ENCODE assay signal across 8 mouse cellular contexts in the genomic region with DNA sequence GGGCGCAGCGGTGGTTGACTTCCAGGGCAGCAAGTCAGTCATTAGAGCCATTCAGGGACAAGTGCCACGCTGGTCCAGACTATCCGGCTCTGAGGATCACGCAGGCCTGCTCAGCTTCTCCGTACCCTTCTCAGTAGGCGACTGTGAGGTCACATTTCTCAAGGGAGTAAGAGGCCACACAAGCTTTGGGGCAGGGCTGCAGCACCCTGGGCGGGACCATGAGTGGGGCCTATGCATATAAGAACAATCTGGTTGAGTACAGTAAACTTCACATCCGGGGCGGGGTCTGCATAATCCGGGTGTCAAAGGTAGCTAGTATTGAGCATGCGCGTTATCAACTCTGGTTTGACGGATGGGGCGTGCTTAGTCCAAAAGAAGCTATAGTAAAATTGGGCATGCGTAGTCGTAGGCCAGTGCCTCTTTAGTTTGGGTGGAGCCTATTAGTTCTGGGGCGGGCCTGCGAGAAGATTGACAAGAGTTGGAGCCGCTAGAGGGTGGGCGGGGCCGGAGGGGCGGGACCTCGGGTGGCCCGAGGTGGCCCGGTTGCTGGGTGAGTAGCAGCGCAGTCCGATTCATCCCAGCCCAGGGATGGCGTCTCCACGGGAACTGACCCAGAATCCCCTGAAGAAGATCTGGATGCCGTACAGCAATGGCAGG. TPM values are rescaled to one million over a fixed set of nuclear protein-coding genes. Genes with fewer than 3 reads are reported as not detected.
DNase-seq lines count a peak whose midpoint lies in the region; ATAC-seq lines count a peak whose summit lies in the region.

Gene Pfkfb4, plus strand, starts transcription at position 351 of the 657 bp plus-strand sequence.

- H3K9me3 ChIP-seq in heart, embryonic 13.5 days, result no peaks in the 10 kb centered on the region
- no peaks in the 10 kb centered on the region for H3K9me3 ChIP-seq in liver, embryonic 12.5 days (replicated peaks)
- H3K9me3 ChIP-seq in stomach, embryonic 15.5 days, result no peaks in the 10 kb centered on the region

- peak within 1 kb of the TSS; percentile 88 for H3K4me2 ChIP-seq in heart, embryonic 13.5 days
- peak within 1 kb of the TSS; percentile 91 for H3K4me2 ChIP-seq in liver, embryonic 12.5 days
- peak within 1 kb of the TSS; percentile 83 for H3K4me2 ChIP-seq in stomach, embryonic 15.5 days

- ATAC-seq in heart, embryonic 13.5 days (ENCODE audit: extremely low read depth, insufficient number of reproducible peaks, low FRiP score, low TSS enrichment), result peak; percentile 89
- ATAC-seq in liver, embryonic 12.5 days, result peak; percentile 96
- ATAC-seq in stomach, embryonic 15.5 days (ENCODE audit: insufficient read depth, low FRiP score, low read depth), result peak; percentile 95

- 1% methylated on average over 30 of the region's 31 CpGs for WGBS in heart, embryonic 13.5 days
- 2% methylated on average over 31 of the region's 31 CpGs for whole genome bisulfite sequencing in liver, embryonic 12.5 days (ENCODE audit: insufficient replicate concordance)
- WGBS in stomach, embryonic 15.5 days, result under 1% methylated on average over 31 of the region's 31 CpGs

- peak within 1 kb of the TSS; percentile 62 for H3K4me3 ChIP-seq in brown adipose tissue, adult 24 weeks (ENCODE audit: insufficient read depth, low read depth, low read length)
- peak within 1 kb of the TSS; percentile 64 for H3K4me3 ChIP-seq in heart, embryonic 13.5 days
- peak within 1 kb of the TSS; percentile 65 for H3K4me3 ChIP-seq in liver, embryonic 12.5 days
- peak within 1 kb of the TSS; percentile 45 for H3K4me3 ChIP-seq in stomach, embryonic 15.5 days (replicated peaks)

- no peaks in the 10 kb centered on the region for H3K36me3 ChIP-seq in heart, embryonic 13.5 days
- H3K36me3 ChIP-seq in liver, embryonic 12.5 days, result no peaks in the 10 kb centered on the region
- H3K36me3 ChIP-seq in stomach, embryonic 15.5 days, result no peaks in the 10 kb centered on the region

- no peaks in the 10 kb centered on the region for H3K27me3 ChIP-seq in heart, embryonic 13.5 days (replicated peaks)
- no peaks in the 10 kb centered on the region for H3K27me3 ChIP-seq in liver, embryonic 12.5 days (replicated peaks)
- no peaks in the 10 kb centered on the region for H3K27me3 ChIP-seq in stomach, embryonic 15.5 days (replicated peaks)

- H3K9ac ChIP-seq in heart, embryonic 13.5 days, result peak within 1 kb of the TSS; percentile 84
- H3K9ac ChIP-seq in liver, embryonic 12.5 days, result peak within 1 kb of the TSS; percentile 64
- peak within 1 kb of the TSS; percentile 5; the same call in 1 of the 2 replicates for H3K9ac ChIP-seq in stomach, embryonic 15.5 days

- DNase-seq in CD4-positive, CD25-positive, alpha-beta regulatory T cell, adult 2 months (ENCODE audit: low read depth, low spot score), result peak; percentile 98
- peak; percentile 99 for DNase-seq in fat pad, adult 2 months (ENCODE audit: extremely low read depth, low read depth, low spot score)
- peak; percentile 97 for DNase-seq in kidney, postnatal 10 days
- DNase-seq in natural killer cell, adult 2 months (ENCODE audit: low spot score in 2 of 2), result peak; percentile 98

- H3K27ac ChIP-seq in brown adipose tissue, adult 24 weeks (replicated peaks; ENCODE audit: low read depth, low read length), result peak within 1 kb of the TSS; percentile 89
- peak within 1 kb of the TSS; percentile 89 for H3K27ac ChIP-seq in heart, embryonic 13.5 days (replicated peaks)
- H3K27ac ChIP-seq in liver, embryonic 12.5 days, result peak within 1 kb of the TSS; percentile 81
- H3K27ac ChIP-seq in stomach, embryonic 15.5 days, result peak within 1 kb of the TSS; percentile 92

- peaks cover 4% of the 10 kb centered on the region for H3K4me1 ChIP-seq in brown adipose tissue, adult 24 weeks (ENCODE audit: control insufficient read depth, insufficient read depth, insufficient read length, low read length)
- H3K4me1 ChIP-seq in heart, embryonic 13.5 days, result peaks cover 52% of the 10 kb centered on the region
- H3K4me1 ChIP-seq in liver, embryonic 12.5 days, result peaks cover 80% of the 10 kb centered on the region
- peaks cover 33% of the 10 kb centered on the region for H3K4me1 ChIP-seq in stomach, embryonic 15.5 days

RNA-seq across cellular contexts. Expression of gene Pfkfb4, which starts in this region (rescaled TPM):
- polyA plus RNA-seq in brown adipose tissue, adult 24 weeks (2012; ENCODE audit: insufficient read depth, insufficient read length, missing spikeins), result 3.4 and 3.8 TPM in 2 replicates
- 2.8 and 2.9 TPM in 2 replicates for polyA plus RNA-seq in heart, embryonic 13.5 days (2015; fragmentation: Nextera tagmentation; extraction: Ambion mirVana)
- 3.4 and 4.4 TPM in 2 replicates for polyA plus RNA-seq in liver, embryonic 12.5 days (2016; fragmentation: Nextera tagmentation; extraction: Ambion mirVana)
- polyA plus RNA-seq in stomach, embryonic 15.5 days (2015; fragmentation: Nextera tagmentation; extraction: Ambion mirVana), result 9.6 and 10.2 TPM in 2 replicates

Comparison
In these comparisons a context has a peak if more than half of its experiments do, and no peak if none do; other contexts are left out.
1. Peak in every context shown above with its lines: DNase-seq, ATAC-seq, H3K4me3 ChIP-seq and H3K27ac ChIP-seq.
2. H3K9ac ChIP-seq: peak in every context shown above with its lines; median percentile 84 in heart, embryonic 13.5 days; 64 in liver, embryonic 12.5 days; 5 in stomach, embryonic 15.5 days.